16 mouse cellular contexts compared by ENCODE assay signal in genomic region chr17:85624981-85625940, GRCm38 (mm10). TPM values are rescaled to one million over a fixed set of nuclear protein-coding genes. Genes with fewer than 3 reads are reported as not detected.
DNase-seq lines count a peak whose midpoint lies in the region; ATAC-seq lines count a peak whose summit lies in the region.
"Had no signal": no experiment of that assay in that cellular context is flagged by ENCODE, and none has a peak within 500 bp of the region (broad histone marks: within the 10 kb centered on the region; RNA-seq: fewer than 3 reads in every experiment).

No protein-coding gene starts in this region.

- no peaks in the 10 kb centered on the region for H3K36me3 ChIP-seq in hindbrain, embryonic 10.5 days
- H3K36me3 ChIP-seq in hindbrain, embryonic 13.5 days: no peaks in the 10 kb centered on the region
- no peaks in the 10 kb centered on the region for H3K36me3 ChIP-seq in forebrain, embryonic 15.5 days
- no peaks in the 10 kb centered on the region for H3K36me3 ChIP-seq in midbrain, embryonic 16.5 days (ENCODE audit: control insufficient read depth, insufficient read depth, low read length)
- H3K36me3 ChIP-seq: heart, embryonic 13.5 days; liver, embryonic 12.5 days had no signal

- DNase-seq in hindbrain, embryonic 10.5 days (ENCODE audit: low spot score): peak; percentile 55
- DNase-seq in embryo, embryonic 9.5 days (ENCODE audit: extremely low spot score): peak; percentile 75
- DNase-seq in adrenal gland, postnatal 4 days (ENCODE audit: low spot score in 2 of 2): no peak
- no peak for DNase-seq in left cerebral cortex, postnatal 36 days (ENCODE audit: low spot score in 2 of 2)
- no peak for DNase-seq in cerebellum, adult 18-20 months
- DNase-seq: adrenal gland, postnatal 10 days; kidney, postnatal 10 days; lung, postnatal 36 days; thymus, postnatal 14 days had no signal

- intact Hi-C loops in left cerebral cortex, postnatal 36 days (cut with DNase I): loop anchor here (5.0 kb wide), 1 partner anchor 57 kb away; no protein-coding TSS in a partner anchor

- peaks cover 41% of the 10 kb centered on the region for H3K4me1 ChIP-seq in hindbrain, embryonic 10.5 days (replicated peaks)
- peaks cover 16% of the 10 kb centered on the region for H3K4me1 ChIP-seq in hindbrain, embryonic 13.5 days (replicated peaks)
- peaks cover 27% of the 10 kb centered on the region for H3K4me1 ChIP-seq in forebrain, embryonic 15.5 days
- H3K4me1 ChIP-seq in midbrain, embryonic 16.5 days (ENCODE audit: control insufficient read depth, insufficient read depth, low read length): peaks cover 5% of the 10 kb centered on the region
- H3K4me1 ChIP-seq: liver, embryonic 12.5 days had no signal

- no peaks in the 10 kb centered on the region for H3K9me3 ChIP-seq in hindbrain, embryonic 10.5 days
- H3K9me3 ChIP-seq in hindbrain, embryonic 13.5 days: no peaks in the 10 kb centered on the region
- H3K9me3 ChIP-seq in forebrain, embryonic 15.5 days: no peaks in the 10 kb centered on the region
- H3K9me3 ChIP-seq in midbrain, embryonic 16.5 days (replicated peaks; ENCODE audit: control insufficient read depth, low read length, poor library complexity, severe bottlenecking): no peaks in the 10 kb centered on the region
- H3K9me3 ChIP-seq: heart, embryonic 13.5 days; liver, embryonic 12.5 days had no signal

- H3K27me3 ChIP-seq in hindbrain, embryonic 10.5 days (ENCODE audit: insufficient read depth, poor library complexity, severe bottlenecking): peaks cover 100% of the 10 kb centered on the region
- H3K27me3 ChIP-seq in hindbrain, embryonic 13.5 days: peaks cover 95% of the 10 kb centered on the region
- H3K27me3 ChIP-seq in forebrain, embryonic 15.5 days: peaks cover 76% of the 10 kb centered on the region
- H3K27me3 ChIP-seq in midbrain, embryonic 16.5 days (ENCODE audit: control insufficient read depth, insufficient read depth, low read depth, low read length): peaks cover 56% of the 10 kb centered on the region

- H3K4me2 ChIP-seq in hindbrain, embryonic 13.5 days: no peak overlapping the region
- H3K4me2 ChIP-seq in forebrain, embryonic 15.5 days (replicated peaks): peak overlapping the region; percentile 38
- peak overlapping the region; percentile 34 for H3K4me2 ChIP-seq in midbrain, embryonic 16.5 days (ENCODE audit: low read length)
- H3K4me2 ChIP-seq: heart, embryonic 13.5 days; liver, embryonic 12.5 days had no signal

- H3K9ac ChIP-seq in hindbrain, embryonic 13.5 days: no peak overlapping the region
- 0 out of 2 replicates have a peak overlapping the region, but pooled peaks have one; percentile 35 for H3K9ac ChIP-seq in forebrain, embryonic 15.5 days (replicated peaks)
- H3K9ac ChIP-seq in midbrain, embryonic 16.5 days (ENCODE audit: low read depth, low read length): peak overlapping the region; percentile 48; the same call in 1 of the 2 replicates
- H3K9ac ChIP-seq: heart, embryonic 13.5 days; liver, embryonic 12.5 days had no signal

- 2% methylated on average over 26 of the region's 26 CpGs for WGBS in hindbrain, embryonic 10.5 days
- under 1% methylated on average over 26 of the region's 26 CpGs for WGBS in hindbrain, embryonic 13.5 days
- WGBS in forebrain, embryonic 15.5 days: 5% methylated on average over 26 of the region's 26 CpGs
- WGBS in midbrain, embryonic 16.5 days: 4% methylated on average over 26 of the region's 26 CpGs

- peak overlapping the region; percentile 27; the same call in 1 of the 2 replicates for H3K4me3 ChIP-seq in hindbrain, embryonic 10.5 days
- no peak overlapping the region for H3K4me3 ChIP-seq in hindbrain, embryonic 13.5 days
- H3K4me3 ChIP-seq in forebrain, embryonic 15.5 days: peak overlapping the region; percentile 45
- peak overlapping the region; percentile 30 for H3K4me3 ChIP-seq in midbrain, embryonic 16.5 days (ENCODE audit: low read depth, low read length)
- H3K4me3 ChIP-seq: heart, embryonic 13.5 days; liver, embryonic 12.5 days had no signal

- H3K27ac ChIP-seq in hindbrain, embryonic 10.5 days: no peak overlapping the region
- no peak overlapping the region for H3K27ac ChIP-seq in hindbrain, embryonic 13.5 days
- H3K27ac ChIP-seq in forebrain, embryonic 15.5 days (replicated peaks): peak overlapping the region; percentile 20
- peak overlapping the region; percentile 59 for H3K27ac ChIP-seq in midbrain, embryonic 16.5 days (ENCODE audit: low read length)
- H3K27ac ChIP-seq: heart, embryonic 13.5 days; liver, embryonic 12.5 days had no signal

- ATAC-seq in hindbrain, embryonic 13.5 days (ENCODE audit: low FRiP score): no peak
- ATAC-seq in forebrain, embryonic 15.5 days (replicated peaks): no peak
- no peak for ATAC-seq in midbrain, embryonic 16.5 days
- ATAC-seq: liver, embryonic 12.5 days had no signal

RNA-seq across cellular contexts. Expression of gene Six3, which starts 11.9 kb away (rescaled TPM):
- polyA plus RNA-seq in hindbrain, embryonic 10.5 days (2016; fragmentation: Nextera tagmentation; extraction: Ambion mirVana): 0.46 and 1.9 TPM in 2 replicates
- polyA plus RNA-seq in hindbrain, embryonic 13.5 days (2015; fragmentation: Nextera tagmentation; extraction: Ambion mirVana): 0.85 and 0.97 TPM in 2 replicates
- 18.0 and 21.7 TPM in 2 replicates for polyA plus RNA-seq in forebrain, embryonic 15.5 days (2015; fragmentation: Nextera tagmentation; extraction: Ambion mirVana)
- polyA plus RNA-seq in midbrain, embryonic 16.5 days (2015; fragmentation: Nextera tagmentation; extraction: Ambion mirVana): 19.1 and 24.2 TPM in 2 replicates
- not detected for total RNA-seq in adrenal gland, postnatal 4 days (2021)
- 1 to 10 TPM; 2.1 to 6.1 TPM for total RNA-seq in left cerebral cortex, postnatal 36 days (2021)
- total RNA-seq: adrenal gland, postnatal 10 days; gastrocnemius, adult 8-10 months had no signal
- polyA plus RNA-seq: C2C12; heart, embryonic 13.5 days; liver, embryonic 12.5 days had no signal

Comparison
In these comparisons a context has a peak if more than half of its experiments do, and no peak if none do; other contexts are left out.
1. DNase-seq: peak in hindbrain, embryonic 10.5 days (single experiment) and embryo, embryonic 9.5 days (single experiment); none in adrenal gland, postnatal 4 days (0 of 2), left cerebral cortex, postnatal 36 days (0 of 2) and cerebellum, adult 18-20 months (0 of 2).
2. H3K27ac ChIP-seq: peak in forebrain, embryonic 15.5 days (single experiment) and midbrain, embryonic 16.5 days (single experiment); none in hindbrain, embryonic 10.5 days (single experiment) and hindbrain, embryonic 13.5 days (single experiment).